Mouse (Mus musculus) forebrain, embryonic 14.5 days (tissue): ENCODE results near the gene Armc8. TPM values are rescaled to one million over a fixed set of nuclear protein-coding genes. Genes with fewer than 3 reads are reported as not detected.
"Not testable (repeated sequence)": the region's sequence is repeated elsewhere in the genome, so short reads cannot be mapped to it uniquely, and the experiment has no call there.

Experiments
- ATAC-seq: fragments of 200-750 bp; cut with Nextera tagmentation; 2 replicates; pipeline ENCODE4 v1.8.0; 2017; ENCODE audit warnings: mild to moderate bottlenecking, moderate library complexity
- DNase-seq: peaks from one replicate; pipeline ENCODE4 v3.0.0-alpha.2; 2015; ENCODE audit warnings: low spot score
- H3K27ac ChIP-seq: fragments of 300-500 bp; sonication (generic); 2 replicates; pipeline ENCODE4 v1.5.1; 2014; ENCODE audit warnings: low read depth, mild to moderate bottlenecking, control low read depth, low read length, moderate library complexity
- H3K27me3 ChIP-seq: fragments of 300-500 bp; sonication (generic); replicated peaks from 2 replicates; pipeline ENCODE4 v1.6.1; 2014; ENCODE audit warnings: low read length, control low read depth, mixed read lengths; ENCODE audit not compliant: control insufficient read depth, insufficient read depth
- H3K36me3 ChIP-seq: fragments of 300-500 bp; sonication (generic); 2 replicates; pipeline ENCODE4 v1.6.1; 2014; ENCODE audit warnings: low read length, control low read depth; ENCODE audit not compliant: control insufficient read depth, insufficient read depth
- H3K4me1 ChIP-seq: fragments of 300-500 bp; sonication (generic); 2 replicates; pipeline ENCODE4 v1.6.1; 2014; ENCODE audit warnings: antibody characterized with exemption, low read length, control low read depth; ENCODE audit not compliant: control insufficient read depth, insufficient read depth
- H3K4me2 ChIP-seq: fragments of 300-500 bp; sonication (generic); 2 replicates; pipeline ENCODE4 v1.6.1; 2014; ENCODE audit warnings: mild to moderate bottlenecking, control low read depth, low read length
- H3K4me3 ChIP-seq: fragments of 300-500 bp; sonication (generic); 2 replicates; pipeline ENCODE4 v1.5.1; 2014; ENCODE audit warnings: low read depth, low read length, control low read depth
- H3K9ac ChIP-seq: fragments of 300-500 bp; sonication (generic); 2 replicates; pipeline ENCODE4 v1.6.1; 2014; ENCODE audit warnings: mild to moderate bottlenecking, low read length, control low read depth, moderate library complexity
- H3K9me3 ChIP-seq: fragments of 300-500 bp; sonication (generic); replicated peaks from 2 replicates; pipeline ENCODE4 v1.6.1; 2016; ENCODE audit warnings: low read length, control low read depth, mixed read lengths; ENCODE audit not compliant: control insufficient read depth
- WGBS: fragments of 180-500 bp; shearing (Covaris S2); extraction: QIAGEN DNeasy Blood & Tissue Kit; methylation state at CpG from one replicate; pipeline ENCODE4 v1.1.7; 2014; 5-methylcytosine and 5-hydroxymethylcytosine counted together
- polyA plus RNA-seq: library from polyadenylated mRNA; unstranded; fragments of >200 nt; fragmentation: Nextera tagmentation; extraction: Ambion mirVana; gene quantifications from 2 replicates; pipeline ENCODE4 v1.2.1, GENCODE M21; 2014

Gene Armc8
- 60.6 and 68.7 TPM in 2 replicates for polyA plus RNA-seq

DNA sequence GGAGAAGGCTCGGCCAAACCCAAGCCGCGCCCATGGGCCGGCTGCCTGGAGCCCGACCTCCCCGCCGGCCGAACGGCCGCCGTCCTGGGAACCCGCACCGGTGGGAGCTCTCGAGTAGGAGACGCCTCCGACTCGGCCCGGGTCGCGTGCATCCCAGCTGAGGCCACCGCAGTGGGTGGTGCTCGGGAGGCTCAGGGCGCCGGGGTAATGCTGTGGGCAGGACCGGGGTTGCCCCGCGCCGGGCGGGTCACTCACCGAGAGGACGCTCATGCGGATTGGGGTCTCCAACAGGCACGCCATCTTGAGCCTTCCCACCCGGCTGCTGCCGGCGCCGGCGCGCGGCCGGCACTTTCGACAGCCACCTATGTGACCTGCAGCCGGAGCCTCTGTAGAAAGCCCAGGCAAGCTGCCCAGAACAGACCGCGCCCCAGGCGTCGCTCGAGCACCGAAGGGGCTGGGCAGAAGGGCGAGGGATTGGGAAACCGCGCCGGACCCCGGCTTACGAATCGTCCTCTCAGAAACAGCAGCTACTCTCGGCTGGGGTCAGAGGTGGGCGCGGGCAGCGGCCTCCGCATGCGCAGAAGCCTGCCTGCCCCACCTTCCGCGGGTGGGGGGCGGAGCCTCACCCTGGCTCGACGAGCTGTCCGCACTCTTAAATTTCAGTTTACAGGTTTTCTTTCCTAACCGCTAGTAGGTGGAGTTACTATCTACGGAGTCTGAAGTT is at the start of gene Armc8:
Gene Armc8 (minus strand): TSS at position 553 of the 724 bp plus-strand sequence.
- DNase-seq (peak; percentile 90), ATAC-seq (peak; percentile 97)
- H3K4me1 ChIP-seq = peaks cover 10% of the 10 kb centered on the region
- peak within 1 kb of the TSS; percentile 87 for H3K4me2 ChIP-seq
- WGBS = under 1% methylated on average over 68 of the region's 70 CpGs
- no peaks in the 10 kb centered on the region for H3K36me3 ChIP-seq
- no peaks in the 10 kb centered on the region for H3K27me3 ChIP-seq
- H3K9ac ChIP-seq = peak within 1 kb of the TSS; percentile 77
- peak within 1 kb of the TSS; percentile 93 for H3K4me3 ChIP-seq
- H3K27ac ChIP-seq = peak within 1 kb of the TSS; percentile 87
- H3K9me3 ChIP-seq = no peaks in the 10 kb centered on the region

DNA sequence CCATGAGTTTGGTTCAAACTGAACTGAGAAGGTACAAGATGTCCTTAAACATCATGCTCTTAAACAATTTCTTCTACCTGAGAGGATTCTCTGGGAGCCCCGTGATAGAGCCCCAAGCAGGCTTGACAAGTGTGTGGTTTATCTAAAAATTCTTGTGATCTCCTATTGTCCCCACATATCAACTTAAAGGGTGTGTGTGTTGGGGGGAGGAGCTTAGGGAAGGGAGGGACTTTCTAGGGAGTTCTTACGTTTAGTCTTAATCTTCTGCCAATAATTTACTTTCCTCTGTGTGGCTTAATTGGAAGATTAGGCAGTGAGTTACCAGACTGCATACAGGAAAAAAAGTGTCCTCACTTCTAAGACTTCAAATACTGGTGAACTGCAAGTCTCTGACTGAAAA is 43.5 kb upstream of the Armc8 start, which contains the start of gene A4gnt:
Gene A4gnt (plus strand): TSS at position 301 of the 400 bp plus-strand sequence.
- Histone ChIP-seq H3K36me3 (no peaks in the 10 kb centered on the region), H3K27me3 (no peaks in the 10 kb centered on the region), H3K4me1 (no peaks in the 10 kb centered on the region), H3K4me3 (no peak within 1 kb of the TSS), H3K9me3 (no peaks in the 10 kb centered on the region), H3K27ac (no peak within 1 kb of the TSS), H3K4me2 (no peak within 1 kb of the TSS), H3K9ac (no peak within 1 kb of the TSS)
- 53% methylated on average over 2 of the region's 2 CpGs for WGBS
- ATAC-seq = no peak
- no peak for DNase-seq

DNA sequence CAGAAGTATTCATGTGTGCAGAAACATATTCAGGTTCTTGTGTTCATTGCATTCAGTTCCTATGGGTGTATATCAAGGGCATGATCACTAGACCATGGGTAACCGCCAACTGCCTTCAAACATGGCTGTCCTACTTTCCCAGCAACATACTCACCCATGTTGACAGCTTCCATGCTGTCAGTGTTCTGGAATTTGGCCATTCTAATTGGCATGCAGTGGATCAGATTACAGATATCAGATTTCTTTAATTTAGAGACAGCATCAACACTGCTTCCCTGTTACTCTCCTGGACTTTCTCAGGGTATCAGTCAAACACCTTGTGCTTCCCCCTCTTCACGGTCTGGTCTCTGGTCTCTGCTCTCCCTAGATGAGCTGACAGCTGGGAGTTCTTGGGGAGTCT is 34.9 kb upstream of the Armc8 start:
- Histone ChIP-seq H3K27ac (no peak overlapping the region), H3K9ac (no peak overlapping the region), H3K27me3 (no peaks in the 10 kb centered on the region), H3K36me3 (no peaks in the 10 kb centered on the region), H3K9me3 (no peaks in the 10 kb centered on the region), H3K4me1 (no peaks in the 10 kb centered on the region), H3K4me3 (no peak overlapping the region), H3K4me2 (no peak overlapping the region)
- 85% methylated on average over 2 of the region's 2 CpGs for WGBS
- no peak for ATAC-seq
- DNase-seq = no peak

DNA sequence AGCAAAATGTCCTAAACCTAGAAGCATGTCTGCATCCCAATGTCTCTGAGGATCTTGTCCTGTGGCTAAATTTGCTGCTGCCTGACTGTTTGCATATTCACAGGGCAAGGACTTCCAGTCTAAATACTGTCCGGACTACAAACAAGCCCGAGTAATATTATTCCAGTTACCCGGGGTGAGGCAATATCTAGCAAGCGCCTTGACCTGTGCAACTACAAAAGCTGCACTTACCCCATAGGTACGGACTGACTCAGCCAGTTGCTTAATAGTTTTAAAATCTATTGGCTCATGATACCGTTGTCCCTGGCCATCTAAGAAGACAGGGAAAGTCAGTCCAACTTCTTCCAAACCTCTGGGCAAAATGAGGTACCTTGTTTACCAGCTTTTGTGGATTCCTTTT is 30.4 kb upstream of the Armc8 start:
- not testable (repeated sequence) for H3K4me3 ChIP-seq, DNase-seq, H3K27me3 ChIP-seq, H3K27ac ChIP-seq, ATAC-seq, H3K36me3 ChIP-seq, H3K9me3 ChIP-seq, H3K4me2 ChIP-seq, H3K4me1 ChIP-seq, H3K9ac ChIP-seq
- 98% methylated on average over 6 of the region's 6 CpGs for WGBS

DNA sequence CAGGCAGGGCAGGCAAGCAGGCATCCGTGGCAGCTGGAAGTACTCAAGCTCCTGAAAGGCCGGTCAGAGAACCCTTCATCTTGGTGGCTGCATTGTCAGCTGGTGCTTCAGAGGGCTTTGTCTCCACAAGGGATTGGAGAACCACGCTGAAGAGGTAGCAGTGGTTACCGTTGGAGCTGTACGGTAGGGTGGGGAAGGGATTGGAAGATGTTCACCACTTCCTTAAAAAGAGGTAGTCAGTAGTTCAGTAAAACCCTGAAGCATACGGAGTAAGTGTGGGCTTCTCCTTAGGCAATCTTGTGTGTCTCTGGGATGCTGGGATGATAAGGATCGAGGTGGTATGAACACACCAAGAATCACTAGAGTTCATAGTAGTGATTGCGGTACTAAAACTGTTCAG is 22.4 kb upstream of the Armc8 start:
- ATAC-seq (no peak), DNase-seq (no peak)
- Histone ChIP-seq H3K4me3 (no peak overlapping the region), H3K27me3 (no peaks in the 10 kb centered on the region), H3K36me3 (no peaks in the 10 kb centered on the region), H3K4me2 (no peak overlapping the region), H3K9me3 (no peaks in the 10 kb centered on the region), H3K27ac (no peak overlapping the region), H3K4me1 (no peaks in the 10 kb centered on the region), H3K9ac (no peak overlapping the region)
- WGBS = 77% methylated on average over 8 of the region's 8 CpGs

DNA sequence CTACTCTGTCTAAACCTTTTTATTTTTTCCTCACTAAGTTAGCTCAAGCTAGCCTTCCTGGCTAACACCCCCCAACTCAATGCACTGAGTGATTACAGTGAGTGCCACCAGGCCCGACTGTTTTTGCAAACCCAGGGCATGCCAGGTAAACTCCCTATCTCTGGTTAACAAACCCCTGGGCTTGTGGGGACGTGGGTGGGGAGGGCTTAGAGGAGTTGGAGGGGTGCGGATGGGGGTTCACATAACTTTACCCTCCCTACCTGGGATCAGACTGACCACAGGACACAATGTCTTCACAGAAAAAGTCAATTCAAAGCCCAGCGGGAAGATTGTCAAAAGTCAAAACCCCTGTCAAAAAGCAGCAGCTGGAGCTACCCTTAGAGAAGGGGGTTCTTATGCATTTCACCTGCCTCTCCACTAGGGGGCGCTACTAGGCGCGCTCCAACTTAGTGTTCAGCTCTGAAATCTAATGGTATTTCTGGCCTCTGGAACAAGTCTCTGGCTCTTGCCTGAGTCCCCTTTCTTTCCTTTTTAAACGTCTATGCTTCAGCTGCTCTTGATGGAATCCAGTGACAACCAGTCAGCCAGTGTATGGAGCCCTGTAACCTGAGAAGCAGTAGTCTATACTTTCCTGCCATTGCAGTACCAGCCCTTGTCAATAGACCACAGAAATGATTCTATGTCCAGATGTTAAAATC is 19.0 kb upstream of the Armc8 start:
- Histone ChIP-seq H3K4me2 (no peak overlapping the region), H3K9ac (no peak overlapping the region), H3K4me1 (no peaks in the 10 kb centered on the region), H3K4me3 (no peak overlapping the region), H3K27ac (no peak overlapping the region), H3K36me3 (peaks cover 27% of the 10 kb centered on the region), H3K9me3 (no peaks in the 10 kb centered on the region), H3K27me3 (no peaks in the 10 kb centered on the region)
- ATAC-seq (no peak), DNase-seq (peak; percentile 62)
- 31% methylated on average over 8 of the region's 8 CpGs for WGBS

DNA sequence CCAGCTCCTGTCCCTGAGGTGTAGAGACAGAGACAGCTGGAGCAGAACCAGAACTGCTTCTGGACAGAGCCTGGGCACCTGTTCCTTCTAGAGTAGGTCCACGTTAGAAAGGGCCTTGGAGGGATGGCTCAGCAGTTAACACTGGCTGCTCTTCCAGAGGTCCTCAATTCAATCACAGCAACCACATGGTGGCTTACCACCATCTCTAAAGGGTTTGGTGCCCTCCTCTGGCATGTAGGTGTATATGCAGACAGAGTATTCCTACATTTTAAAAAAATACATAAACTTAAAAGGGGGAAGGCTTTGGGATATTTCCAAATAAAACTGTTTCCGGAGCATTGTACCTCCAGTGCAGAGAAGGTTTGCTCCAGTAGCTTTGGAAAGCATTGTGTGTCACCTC is 12.0 kb upstream of the Armc8 start:
- H3K36me3 ChIP-seq = peaks cover 55% of the 10 kb centered on the region
- DNase-seq (peak; percentile 78), ATAC-seq (peak; percentile 35; the same call in 1 of the 2 replicates)
- H3K9ac ChIP-seq = no peak overlapping the region
- H3K4me3 ChIP-seq = no peak overlapping the region
- H3K4me2 ChIP-seq = no peak overlapping the region
- WGBS = 50% methylated on average over 2 of the region's 2 CpGs
- H3K4me1 ChIP-seq = peaks cover 2% of the 10 kb centered on the region; the same call in 1 of the 2 replicates
- no peak overlapping the region for H3K27ac ChIP-seq
- H3K27me3 ChIP-seq = no peaks in the 10 kb centered on the region
- no peaks in the 10 kb centered on the region for H3K9me3 ChIP-seq

DNA sequence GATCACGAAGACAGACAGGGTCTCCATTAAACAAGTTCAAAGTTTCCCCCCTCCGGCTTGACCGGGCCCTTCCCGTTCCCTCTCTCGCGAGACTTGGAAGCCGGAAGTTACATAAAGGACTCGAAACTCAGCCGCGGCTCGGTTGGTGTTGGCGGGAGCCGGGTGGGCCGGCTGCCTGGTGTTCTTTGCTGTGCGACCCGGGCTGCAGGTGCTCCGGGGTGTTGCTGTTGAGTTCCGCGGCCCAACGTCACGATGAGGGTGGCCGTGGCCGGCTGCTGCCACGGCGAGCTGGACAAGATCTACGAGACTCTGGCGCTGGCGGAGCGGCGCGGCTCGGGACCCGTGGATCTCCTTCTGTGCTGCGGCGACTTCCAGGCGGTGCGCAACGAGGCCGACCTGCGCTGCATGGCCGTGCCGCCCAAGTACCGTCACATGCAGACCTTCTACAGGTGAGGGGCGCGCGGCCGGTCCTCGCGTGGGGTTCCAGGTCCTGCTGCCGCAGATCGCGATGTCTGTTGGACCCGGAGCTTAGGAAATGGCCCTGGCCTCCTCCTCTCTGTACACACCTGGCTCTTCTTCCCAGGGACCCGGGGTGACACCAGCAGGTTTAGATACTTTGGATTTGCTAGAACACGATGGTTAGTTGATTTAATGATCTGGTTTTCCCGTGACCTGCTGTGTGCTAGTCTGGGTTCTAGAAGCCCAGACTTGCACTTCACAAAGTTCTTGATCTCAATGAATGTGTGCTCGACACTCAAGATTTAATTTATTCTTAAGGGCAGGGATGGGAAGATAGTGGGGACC is 7.2 kb upstream of the Armc8 start, which contains the start of gene Dbr1:
Gene Dbr1 (plus strand): TSS at position 123 of the 804 bp plus-strand sequence.
- H3K9ac ChIP-seq = peak within 1 kb of the TSS; percentile 91
- WGBS = under 1% methylated on average over 57 of the region's 57 CpGs
- ATAC-seq (peak; percentile 97), DNase-seq (peak; percentile 95)
- H3K4me1 ChIP-seq = peaks cover 2% of the 10 kb centered on the region; the same call in 1 of the 2 replicates
- peak within 1 kb of the TSS; percentile 69; the same call in 1 of the 2 replicates for H3K27ac ChIP-seq
- peak within 1 kb of the TSS; percentile 86 for H3K4me3 ChIP-seq
- H3K36me3 ChIP-seq = peaks cover 13% of the 10 kb centered on the region
- no peaks in the 10 kb centered on the region for H3K9me3 ChIP-seq
- peak within 1 kb of the TSS; percentile 80 for H3K4me2 ChIP-seq
- no peaks in the 10 kb centered on the region for H3K27me3 ChIP-seq
